Mouse (Mus musculus): ENCODE data around the gene Espl1.

DNA sequence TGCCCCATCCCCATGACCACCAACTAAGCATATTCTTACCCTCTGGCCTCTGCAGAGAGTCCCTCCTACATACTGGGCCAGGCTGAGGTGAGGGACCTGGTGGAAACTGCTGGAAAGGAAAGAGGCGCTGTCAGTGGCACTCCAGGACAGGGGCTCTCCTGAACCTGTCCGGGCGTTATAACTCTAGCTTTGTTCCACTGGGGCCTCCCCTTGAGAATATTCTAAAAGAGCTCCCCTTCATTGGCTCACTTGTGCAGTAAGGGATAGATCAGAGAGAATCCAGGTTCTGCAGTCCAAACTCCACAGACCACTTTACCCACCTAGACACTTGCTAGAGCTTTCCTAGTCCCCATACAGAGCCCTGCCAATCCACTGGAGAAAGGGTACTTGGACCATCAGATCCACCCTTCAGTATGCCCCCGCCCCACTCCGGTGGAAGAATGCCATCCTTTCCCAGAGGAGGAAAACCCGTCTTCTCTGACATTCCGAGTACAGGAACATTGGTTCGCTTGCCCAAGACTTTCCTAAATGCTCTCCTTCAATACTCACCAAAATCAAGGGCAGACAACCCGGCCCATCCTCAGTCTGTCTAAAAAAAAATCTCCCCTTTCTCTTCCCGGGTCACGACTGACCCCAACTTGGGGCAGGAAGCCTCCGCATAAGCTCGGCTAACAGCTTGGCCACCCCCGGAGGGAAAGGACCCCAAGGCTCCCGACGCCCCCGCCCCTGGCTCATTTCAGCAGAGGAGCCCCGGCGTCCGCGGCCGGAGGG lies 39.5 kb upstream of the Espl1 start:
- TF ChIP-seq CTCF (IDR thresholded peaks at IDR 0.05; ENCODE audit: low read depth, low read length): no peak
- TF ChIP-seq POLR2A (IDR thresholded peaks at IDR 0.05; ENCODE audit: extremely low read depth, insufficient read depth, low read length): no peak

All from liver, adult 2 months (tissue).